Mouse (Mus musculus) stomach, embryonic 16.5 days (tissue): ENCODE results near the gene Gm20503. TPM values are rescaled to one million over a fixed set of nuclear protein-coding genes. Genes with fewer than 3 reads are reported as not detected.

ENCODE experiments used
- polyA plus RNA-seq: library from polyadenylated mRNA; unstranded; fragments of >200 nt; fragmentation: Nextera tagmentation; extraction: Ambion mirVana; gene quantifications from 2 replicates; pipeline ENCODE4 v1.2.1, GENCODE M21; 2015

Gm20503 gene
- polyA plus RNA-seq, 1 experiment from 2014 or later = 7.3 TPM

Other genes with a start within 250 kb of the Gm20503 start
- not detected in 2 replicates for gene Olfr267, start 215.5 kb upstream of the Gm20503 start, polyA plus RNA-seq
- gene Ecpas, start 90.5 kb upstream of the Gm20503 start, polyA plus RNA-seq = 29.0 and 30.4 TPM in 2 replicates
- gene Zkscan16, start 59.6 kb upstream of the Gm20503 start, polyA plus RNA-seq = 0.62 and 0.84 TPM in 2 replicates
- gene Ptgr1, start 16.1 kb upstream of the Gm20503 start, polyA plus RNA-seq = 105 and 120 TPM in 2 replicates
- 8.3 and 8.7 TPM in 2 replicates for gene Dnajc25, start 8.1 kb upstream of the Gm20503 start, polyA plus RNA-seq
- gene Gng10, start 31.9 kb downstream of the Gm20503 start, polyA plus RNA-seq = 127 and 147 TPM in 2 replicates
- 0.15 and 0.19 TPM in 2 replicates for gene AI481877, start 135.8 kb downstream of the Gm20503 start, polyA plus RNA-seq
- 8.9 and 9.7 TPM in 2 replicates for gene Ugcg, start 186.0 kb downstream of the Gm20503 start, polyA plus RNA-seq